Mouse (Mus musculus) heart, postnatal 0 days (tissue): ENCODE results near the gene Dgkd. TPM values are rescaled to one million over a fixed set of nuclear protein-coding genes. Genes with fewer than 3 reads are reported as not detected.

Source experiments
- ATAC-seq: fragments of 200-750 bp; cut with Nextera tagmentation; 2 replicates; pipeline ENCODE4 v1.8.0; 2017; ENCODE audit warnings: low read depth, moderate number of reproducible peaks, moderate library complexity; ENCODE audit not compliant: insufficient read depth
- DNase-seq: peaks from one replicate; pipeline ENCODE4 v3.0.0-alpha.2; 2016; ENCODE audit warnings: low spot score
- H3K27ac ChIP-seq: fragments of 300-500 bp; sonication (generic); 2 replicates; pipeline ENCODE4 v1.5.1; 2014; ENCODE audit warnings: low read depth, mild to moderate bottlenecking
- H3K27me3 ChIP-seq: fragments of 300-500 bp; sonication (generic); 2 replicates; pipeline ENCODE4 v1.6.1; 2014; ENCODE audit warnings: low read length, mixed read lengths; ENCODE audit not compliant: control insufficient read depth, insufficient read depth
- H3K36me3 ChIP-seq: fragments of 300-500 bp; sonication (generic); replicated peaks from 2 replicates; pipeline ENCODE4 v1.6.1; 2014; ENCODE audit warnings: low read length, mixed read lengths; ENCODE audit not compliant: control insufficient read depth, insufficient read depth
- H3K4me1 ChIP-seq: fragments of 300-500 bp; sonication (generic); 2 replicates; pipeline ENCODE4 v1.6.1; 2014; ENCODE audit warnings: antibody characterized with exemption; ENCODE audit not compliant: control insufficient read depth, insufficient read depth
- H3K4me2 ChIP-seq: fragments of 300-500 bp; sonication (generic); 2 replicates; pipeline ENCODE4 v1.6.1; 2014; ENCODE audit warnings: low read depth, mild to moderate bottlenecking, low read length, moderate library complexity
- H3K4me3 ChIP-seq: fragments of 300-500 bp; sonication (generic); 2 replicates; pipeline ENCODE4 v1.5.1; 2014; ENCODE audit warnings: low read depth, low read length
- H3K9ac ChIP-seq: fragments of 300-500 bp; sonication (generic); replicated peaks from 2 replicates; pipeline ENCODE4 v1.6.1; 2014; ENCODE audit warnings: low read depth, low read length, mixed read lengths
- H3K9me3 ChIP-seq: fragments of 300-500 bp; sonication (generic); replicated peaks from 2 replicates; pipeline ENCODE4 v1.6.1; 2016; ENCODE audit warnings: low read length; ENCODE audit not compliant: control insufficient read depth
- CTCF ChIP-seq: IDR thresholded peaks from 2 replicates; pipeline ENCODE4 v1.5.1; 2016; ENCODE audit warnings: antibody characterized with exemption, control low read depth, low read depth
- EP300 ChIP-seq: IDR thresholded peaks from 2 replicates; pipeline ENCODE4 v1.6.1; 2016; ENCODE audit warnings: antibody characterized with exemption, low read depth
- WGBS: fragments of 180-500 bp; shearing (Covaris S2); extraction: QIAGEN DNeasy Blood & Tissue Kit; methylation state at CpG from one replicate; pipeline ENCODE4 v1.1.7; 2014; 5-methylcytosine and 5-hydroxymethylcytosine counted together
- polyA plus RNA-seq: library from polyadenylated mRNA; unstranded; fragments of >200 nt; fragmentation: Nextera tagmentation; extraction: Ambion mirVana; gene quantifications from 2 replicates; pipeline ENCODE4 v1.2.1, GENCODE M21; 2015
- total RNA-seq: library from RNA; depleted of rRNA; stranded (reverse); fragments of >200 nt; gene quantifications from 2 replicates; pipeline ENCODE4 v1.2.3, GENCODE M21; 2014; ENCODE audit warnings: low replicate concordance

The Dgkd gene
- total and polyA plus RNA-seq, 2 experiments from 2014 or later = 14.1 to 40.5 TPM

DNA sequence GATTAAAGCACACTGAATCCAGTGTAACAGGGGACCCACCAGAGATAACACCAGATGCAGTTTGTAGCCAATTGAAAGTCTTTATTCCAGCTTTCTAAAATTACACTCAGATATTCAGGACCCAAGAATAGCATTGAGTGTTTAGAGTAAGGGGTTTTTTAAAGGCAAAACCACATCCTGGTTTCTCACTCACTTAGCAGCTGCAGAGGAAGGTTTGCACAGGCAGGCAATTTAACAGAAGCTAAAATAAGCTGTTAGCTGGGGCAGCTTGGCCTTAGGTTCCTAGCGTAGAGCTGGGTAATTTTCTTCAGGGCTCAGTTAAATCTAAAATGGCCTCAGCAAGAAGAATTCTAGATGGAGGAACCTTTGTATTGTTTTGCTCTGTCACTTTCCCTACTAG, 13.6 kb downstream of the Dgkd start:
- TF ChIP-seq EP300 = no peak
- 67% methylated on average over 1 of the region's 1 CpGs for WGBS
- Histone ChIP-seq H3K4me2 (no peak overlapping the region), H3K9ac (no peak overlapping the region), H3K36me3 (no peaks in the 10 kb centered on the region), H3K27me3 (no peaks in the 10 kb centered on the region), H3K4me1 (peaks cover 14% of the 10 kb centered on the region), H3K27ac (no peak overlapping the region), H3K9me3 (no peaks in the 10 kb centered on the region), H3K4me3 (no peak overlapping the region)
- ATAC-seq = no peak
- no peak for DNase-seq

DNA sequence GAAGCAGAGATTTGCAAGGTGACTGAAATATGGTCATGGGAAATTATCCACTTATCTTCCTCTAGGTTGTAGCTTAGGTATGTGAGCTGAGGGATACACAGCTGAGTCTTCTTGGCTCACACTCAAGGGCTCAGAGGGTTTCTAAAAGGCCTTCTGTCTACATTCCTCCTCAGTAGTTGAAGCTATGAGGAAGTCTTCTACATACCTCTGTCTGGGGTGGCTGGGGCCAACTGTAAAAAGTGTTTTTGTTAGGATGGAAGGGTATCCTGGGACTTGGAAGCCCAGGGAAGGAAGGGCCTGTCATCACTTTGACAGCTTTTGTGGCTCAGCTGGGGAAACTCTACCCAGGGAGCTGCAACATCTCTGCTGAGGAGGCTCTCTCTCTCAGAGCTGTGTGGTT, 18.5 kb downstream of the Dgkd start:
- no peaks in the 10 kb centered on the region for H3K9me3 ChIP-seq
- no peak overlapping the region for H3K27ac ChIP-seq
- H3K4me2 ChIP-seq = no peak overlapping the region
- DNase-seq = no peak
- ATAC-seq = no peak; the same call in 1 of the 2 replicates
- no peaks in the 10 kb centered on the region for H3K36me3 ChIP-seq
- no peaks in the 10 kb centered on the region for H3K27me3 ChIP-seq
- no peak for TF ChIP-seq EP300
- no peak for TF ChIP-seq CTCF
- peaks cover 18% of the 10 kb centered on the region; the same call in 1 of the 2 replicates for H3K4me1 ChIP-seq
- no peak overlapping the region for H3K9ac ChIP-seq
- no peak overlapping the region for H3K4me3 ChIP-seq

DNA sequence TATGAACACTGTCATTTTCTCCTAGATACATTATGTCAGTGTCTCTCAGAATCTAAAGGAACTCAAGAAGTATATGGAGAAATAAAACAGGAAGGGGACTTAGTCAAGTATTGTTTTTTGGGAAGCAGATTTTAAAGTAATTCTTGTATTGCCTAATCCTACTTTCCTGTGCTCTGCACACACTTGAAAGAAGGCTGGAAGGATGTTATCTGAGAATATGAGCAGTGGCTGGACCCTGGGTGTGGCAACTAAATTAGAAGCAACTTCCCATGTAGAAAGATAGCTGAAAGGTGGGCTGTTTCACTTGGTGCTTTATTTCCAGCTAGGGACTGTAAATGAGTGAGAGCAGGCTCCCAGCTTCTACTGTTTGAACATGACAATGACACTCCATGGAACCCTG, 20.0 kb downstream of the Dgkd start:
- Histone ChIP-seq H3K4me3 (no peak overlapping the region), H3K4me2 (no peak overlapping the region), H3K4me1 (peaks cover 24% of the 10 kb centered on the region), H3K36me3 (no peaks in the 10 kb centered on the region), H3K9me3 (no peaks in the 10 kb centered on the region), H3K27me3 (no peaks in the 10 kb centered on the region), H3K27ac (no peak overlapping the region), H3K9ac (no peak overlapping the region)
- DNase-seq = no peak
- no peak for TF ChIP-seq CTCF
- TF ChIP-seq EP300 = no peak
- no peak for ATAC-seq

DNA sequence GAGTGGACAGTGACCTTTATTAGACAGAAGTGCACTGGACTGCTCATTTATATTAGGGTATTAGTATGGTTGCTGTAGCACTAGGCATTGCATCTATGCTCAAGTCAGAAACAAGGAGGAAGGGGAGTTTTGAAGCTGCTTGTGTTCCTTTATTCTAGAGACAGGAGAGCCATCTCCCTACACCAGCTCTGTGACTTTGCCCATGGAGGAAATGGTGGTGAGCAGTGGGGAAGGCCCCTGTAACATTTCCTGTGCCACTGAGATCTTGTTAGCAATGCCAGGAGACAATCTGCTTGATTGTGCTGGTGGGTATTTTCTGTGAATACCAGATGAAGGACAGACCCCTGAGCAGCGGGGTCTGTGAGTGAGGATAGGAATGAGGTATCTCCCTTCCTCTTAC, 23.0 kb downstream of the Dgkd start:
- ATAC-seq (no peak), DNase-seq (no peak)
- Histone ChIP-seq H3K4me1 (peaks cover 54% of the 10 kb centered on the region), H3K4me2 (no peak overlapping the region), H3K36me3 (no peaks in the 10 kb centered on the region), H3K27me3 (no peaks in the 10 kb centered on the region), H3K4me3 (no peak overlapping the region), H3K9me3 (no peaks in the 10 kb centered on the region), H3K9ac (no peak overlapping the region), H3K27ac (no peak overlapping the region)
- 90% methylated on average over 1 of the region's 1 CpGs for WGBS
- no peak for TF ChIP-seq CTCF
- TF ChIP-seq EP300 = no peak

DNA sequence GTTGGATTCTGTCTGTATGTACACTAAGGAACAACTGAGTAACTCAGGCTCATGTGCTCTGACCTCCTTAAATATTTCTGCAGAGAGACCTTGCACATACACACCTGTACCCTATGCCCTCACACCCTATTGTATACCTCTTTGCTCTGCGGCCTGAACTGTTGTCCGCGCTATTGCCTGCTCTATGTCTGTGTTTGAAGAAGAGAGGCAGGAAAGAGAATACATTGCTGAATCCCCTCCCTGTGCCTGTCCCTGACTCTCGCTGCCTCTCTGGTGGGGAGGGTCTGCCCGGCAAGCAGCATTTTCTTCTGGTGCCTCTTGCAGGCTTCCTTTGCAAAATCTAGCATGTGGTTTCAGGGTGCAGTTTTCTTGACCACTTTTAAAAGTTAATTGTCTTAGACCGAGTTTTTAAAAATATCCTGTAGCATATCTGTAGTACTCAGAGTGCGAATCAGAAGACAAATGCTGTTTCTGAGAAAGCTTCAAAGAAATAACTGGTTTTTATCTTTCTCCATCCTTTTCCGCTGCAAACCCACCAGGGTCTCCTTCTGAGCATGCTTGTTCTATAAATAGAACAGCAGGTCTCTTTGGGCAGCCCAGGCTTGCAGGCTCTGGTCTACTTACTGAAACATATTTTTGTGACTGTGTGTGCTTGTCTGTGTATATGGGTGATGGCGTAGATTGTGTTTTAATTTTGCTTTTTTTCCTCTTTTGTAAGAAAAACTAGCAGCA, 24.6 kb downstream of the Dgkd start:
- ATAC-seq = no peak
- no peaks in the 10 kb centered on the region for H3K36me3 ChIP-seq
- H3K27ac ChIP-seq = no peak overlapping the region; the same call in none of the 2 replicates
- WGBS = 40% methylated on average over 9 of the region's 9 CpGs
- H3K4me3 ChIP-seq = no peak overlapping the region
- H3K9me3 ChIP-seq = no peaks in the 10 kb centered on the region
- H3K4me2 ChIP-seq = no peak overlapping the region
- H3K9ac ChIP-seq = no peak overlapping the region
- no peak for DNase-seq
- TF ChIP-seq CTCF (no peak), EP300 (no peak)
- H3K27me3 ChIP-seq = no peaks in the 10 kb centered on the region
- H3K4me1 ChIP-seq = peaks cover 51% of the 10 kb centered on the region

DNA sequence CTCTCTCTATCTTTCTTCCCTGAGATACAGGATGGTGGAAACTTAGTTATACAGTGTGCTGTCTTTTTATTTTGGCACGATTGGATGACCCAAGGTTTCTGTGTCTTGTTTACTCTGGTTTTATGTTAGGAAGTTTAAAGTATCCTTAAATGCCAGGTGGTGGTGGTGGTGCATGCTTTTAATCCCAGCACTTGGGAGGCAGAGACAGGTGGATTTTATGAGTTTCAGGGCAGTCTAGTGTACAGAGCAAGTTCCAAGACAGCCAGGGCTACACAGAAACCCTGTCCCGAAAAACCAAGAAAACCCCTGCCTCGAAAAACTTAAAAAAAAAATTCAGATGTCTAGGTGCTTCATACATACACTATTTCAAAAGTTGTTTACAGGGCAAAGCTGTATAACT, 25.9 kb downstream of the Dgkd start:
- no peak overlapping the region for H3K4me3 ChIP-seq
- peaks cover 10% of the 10 kb centered on the region; the same call in 1 of the 2 replicates for H3K36me3 ChIP-seq
- no peak for DNase-seq
- no peaks in the 10 kb centered on the region for H3K9me3 ChIP-seq
- ATAC-seq = no peak
- peaks cover 48% of the 10 kb centered on the region for H3K4me1 ChIP-seq
- H3K27ac ChIP-seq = peak overlapping the region; percentile 91
- H3K4me2 ChIP-seq = no peak overlapping the region
- H3K27me3 ChIP-seq = no peaks in the 10 kb centered on the region
- no peak for TF ChIP-seq EP300
- TF ChIP-seq CTCF = no peak
- WGBS = 83% methylated on average over 3 of the region's 3 CpGs
- H3K9ac ChIP-seq = no peak overlapping the region
